Mouse (Mus musculus) stomach, postnatal 0 days (tissue): ENCODE data around the gene Ccdc102a. TPM values are rescaled to one million over a fixed set of nuclear protein-coding genes. Genes with fewer than 3 reads are reported as not detected.

Experiments used
- ATAC-seq: fragments of 200-750 bp; cut with Nextera tagmentation; 2 replicates; pipeline ENCODE4 v1.8.0; 2017; ENCODE audit not compliant: low FRiP score, low TSS enrichment
- DNase-seq: peaks from one replicate; pipeline ENCODE4 v3.0.0-alpha.2; 2016; ENCODE audit warnings: low spot score
- H3K27ac ChIP-seq: fragments of 300-500 bp; sonication (generic); replicated peaks from 2 replicates; pipeline ENCODE4 v1.5.1; 2014; ENCODE audit warnings: mild to moderate bottlenecking, control low read depth
- H3K27me3 ChIP-seq: fragments of 300-500 bp; sonication (generic); 2 replicates; pipeline ENCODE4 v1.6.1; 2014; ENCODE audit warnings: low read length; ENCODE audit not compliant: control insufficient read depth, insufficient read depth
- H3K36me3 ChIP-seq: fragments of 300-500 bp; sonication (generic); 2 replicates; pipeline ENCODE4 v1.6.1; 2014; ENCODE audit warnings: low read length, mixed read lengths; ENCODE audit not compliant: control insufficient read depth, insufficient read depth
- H3K4me1 ChIP-seq: fragments of 300-500 bp; sonication (generic); replicated peaks from 2 replicates; pipeline ENCODE4 v1.6.1; 2014; ENCODE audit warnings: antibody characterized with exemption; ENCODE audit not compliant: control insufficient read depth, insufficient read depth
- H3K4me2 ChIP-seq: fragments of 300-500 bp; sonication (generic); replicated peaks from 2 replicates; pipeline ENCODE4 v1.6.1; 2014; ENCODE audit warnings: low read depth, mild to moderate bottlenecking, control low read depth, moderate library complexity
- H3K4me3 ChIP-seq: fragments of 300-500 bp; sonication (generic); 2 replicates; pipeline ENCODE4 v1.5.1; 2014; ENCODE audit warnings: low read depth, low read length, control low read depth
- H3K9ac ChIP-seq: fragments of 300-500 bp; sonication (generic); 2 replicates; pipeline ENCODE4 v1.6.1; 2014; ENCODE audit warnings: mild to moderate bottlenecking, low read length, control low read depth, mixed read lengths
- H3K9me3 ChIP-seq: fragments of 300-500 bp; sonication (generic); 2 replicates; pipeline ENCODE4 v1.6.1; 2016; ENCODE audit warnings: low read length; ENCODE audit not compliant: control insufficient read depth
- CTCF ChIP-seq: IDR thresholded peaks from 2 replicates; pipeline ENCODE4 v1.5.1; 2016; ENCODE audit warnings: antibody characterized with exemption, low read depth, mild to moderate bottlenecking, moderate library complexity
- EP300 ChIP-seq: optimal IDR thresholded peaks from 2 replicates; pipeline ENCODE3; 2016; ENCODE audit warnings: antibody characterized with exemption
- WGBS: fragments of 180-500 bp; shearing (Covaris S2); extraction: QIAGEN DNeasy Blood & Tissue Kit; methylation state at CpG from one replicate; pipeline ENCODE4 v1.1.7; 2014; 5-methylcytosine and 5-hydroxymethylcytosine counted together
- polyA plus RNA-seq: library from polyadenylated mRNA; unstranded; fragments of >200 nt; fragmentation: Nextera tagmentation; extraction: Ambion mirVana; gene quantifications from 2 replicates; pipeline ENCODE4 v1.2.1, GENCODE M21; 2015

The Ccdc102a gene
- polyA plus RNA-seq, 1 experiment from 2014 or later = 12.7 TPM

GRCm38 (mm10) chr8:94919256-94919655 is 1.4 kb upstream of the Ccdc102a start:
- Histone ChIP-seq H3K27ac (no peak overlapping the region), H3K9ac (no peak overlapping the region), H3K36me3 (no peaks in the 10 kb centered on the region), H3K4me2 (no peak overlapping the region), H3K27me3 (no peaks in the 10 kb centered on the region), H3K4me1 (peaks cover 4% of the 10 kb centered on the region), H3K9me3 (no peaks in the 10 kb centered on the region), H3K4me3 (no peak overlapping the region)
- TF ChIP-seq CTCF (no peak), EP300 (no peak)
- ATAC-seq = no peak
- no peak for DNase-seq

GRCm38 (mm10) chr8:94917352-94917751 is 546 bp downstream of the Ccdc102a start:
- WGBS = 1% methylated on average over 24 of the region's 27 CpGs

DNA sequence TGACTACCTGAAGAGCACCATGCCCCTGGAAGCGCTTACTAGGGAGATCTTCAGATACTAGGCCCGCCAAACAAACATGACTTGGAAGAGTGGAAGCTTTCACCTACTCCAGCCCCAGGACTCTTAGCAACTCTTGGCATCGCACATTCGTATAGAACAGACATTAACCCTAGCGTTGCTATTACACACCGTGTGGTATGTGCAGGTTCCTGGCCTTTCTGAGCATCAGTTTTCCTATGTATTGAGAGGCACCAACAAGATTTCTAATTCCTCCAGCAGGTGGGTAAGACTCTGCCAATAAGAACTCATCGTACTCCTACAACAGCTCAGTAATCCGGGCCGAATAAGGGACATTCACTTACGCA is 956 bp downstream of the Ccdc102a start:
- Histone ChIP-seq H3K36me3 (no peaks in the 10 kb centered on the region), H3K9me3 (no peaks in the 10 kb centered on the region), H3K27ac (peak overlapping the region; percentile 58), H3K4me3 (peak overlapping the region; percentile 81), H3K4me2 (peak overlapping the region; percentile 86), H3K9ac (peak overlapping the region; percentile 64), H3K27me3 (no peaks in the 10 kb centered on the region), H3K4me1 (peaks cover 4% of the 10 kb centered on the region)
- TF ChIP-seq CTCF (no peak), EP300 (no peak)
- DNase-seq (no peak), ATAC-seq (peak; percentile 8; the same call in 1 of the 2 replicates)
- 9% methylated on average over 10 of the region's 10 CpGs for WGBS

More at GRCm38 (mm10) chr8:94917352-94917751, 546 bp downstream of the Ccdc102a start:
- peak overlapping the region; percentile 83 for H3K9ac ChIP-seq
- no peaks in the 10 kb centered on the region for H3K36me3 ChIP-seq
- DNase-seq (peak; percentile 93), ATAC-seq (peak; percentile 93)
- peak overlapping the region; percentile 81 for H3K4me3 ChIP-seq
- H3K9me3 ChIP-seq = no peaks in the 10 kb centered on the region
- no peaks in the 10 kb centered on the region for H3K27me3 ChIP-seq
- H3K27ac ChIP-seq = peak overlapping the region; percentile 80
- H3K4me1 ChIP-seq = peaks cover 4% of the 10 kb centered on the region
- TF ChIP-seq EP300 (no peak), CTCF (peak; percentile 82)
- H3K4me2 ChIP-seq = peak overlapping the region; percentile 86

DNA sequence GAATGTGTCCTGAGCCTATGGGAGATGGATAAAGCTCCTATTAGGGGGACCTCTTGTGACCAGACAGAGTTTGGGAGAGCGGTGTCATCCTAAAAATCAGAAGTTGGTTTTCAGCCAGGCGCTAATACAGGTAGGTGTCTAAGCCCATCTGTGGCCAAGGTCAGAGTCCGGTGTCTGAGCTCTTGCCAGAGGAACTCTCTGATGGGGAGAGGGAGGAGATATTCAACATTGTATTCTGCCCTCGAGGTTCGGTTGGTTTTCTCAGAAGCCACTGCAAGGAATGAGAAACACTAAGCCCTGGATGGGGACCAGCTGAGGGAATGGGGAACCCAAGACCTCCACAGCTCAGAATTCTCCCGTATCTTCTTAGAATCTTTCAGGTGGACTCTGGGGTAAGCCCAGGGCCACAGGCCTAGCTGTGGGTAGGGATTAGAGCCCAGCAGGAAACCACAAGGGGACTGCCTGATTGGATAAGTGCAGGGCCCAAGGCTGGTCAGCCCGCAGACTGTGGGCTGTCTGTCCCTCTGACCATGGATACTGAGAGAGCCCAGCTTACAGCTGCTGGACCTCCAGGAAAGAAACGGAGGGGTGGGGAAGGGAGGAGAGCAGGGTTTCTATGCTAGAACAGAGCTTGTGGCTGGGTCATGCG is 1.5 kb downstream of the Ccdc102a start:
- peak overlapping the region; percentile 86 for H3K4me2 ChIP-seq
- peaks cover 4% of the 10 kb centered on the region for H3K4me1 ChIP-seq
- DNase-seq = no peak
- H3K9me3 ChIP-seq = no peaks in the 10 kb centered on the region
- WGBS = 45% methylated on average over 9 of the region's 9 CpGs
- H3K36me3 ChIP-seq = no peaks in the 10 kb centered on the region
- peak overlapping the region; percentile 81 for H3K4me3 ChIP-seq
- H3K27me3 ChIP-seq = no peaks in the 10 kb centered on the region
- peak overlapping the region; percentile 64 for H3K9ac ChIP-seq
- no peak for ATAC-seq
- H3K27ac ChIP-seq = peak overlapping the region; percentile 58
- TF ChIP-seq CTCF (no peak), EP300 (no peak)

- Histone ChIP-seq H3K9ac (no peak overlapping the region), H3K4me1 (peaks cover 4% of the 10 kb centered on the region), H3K4me2 (peak overlapping the region; percentile 20; the same call in 1 of the 2 replicates), H3K27me3 (no peaks in the 10 kb centered on the region), H3K36me3 (0 out of 2 replicates have a peak, but pooled peaks cover 3% of the 10 kb centered on the region), H3K9me3 (no peaks in the 10 kb centered on the region), H3K27ac (no peak overlapping the region), H3K4me3 (no peak overlapping the region)
- DNase-seq (peak; percentile 40), ATAC-seq (no peak)
- WGBS = 29% methylated on average over 3 of the region's 3 CpGs
- TF ChIP-seq CTCF = no peak
- no peak for TF ChIP-seq EP300
Observed at GRCm38 (mm10) chr8:94914701-94915101, 3.2 kb downstream of the Ccdc102a start.

- no peak overlapping the region for H3K9ac ChIP-seq
- no peak for ATAC-seq
- no peak for TF ChIP-seq CTCF
- TF ChIP-seq EP300 = no peak
- no peak overlapping the region for H3K4me2 ChIP-seq
- H3K4me3 ChIP-seq = no peak overlapping the region
- no peaks in the 10 kb centered on the region for H3K9me3 ChIP-seq
- DNase-seq = no peak
- no peak overlapping the region for H3K27ac ChIP-seq
- 75% methylated on average over 6 of the region's 6 CpGs for WGBS
- no peaks in the 10 kb centered on the region for H3K27me3 ChIP-seq
- H3K36me3 ChIP-seq = 0 out of 2 replicates have a peak, but pooled peaks cover 3% of the 10 kb centered on the region
- H3K4me1 ChIP-seq = peaks cover 4% of the 10 kb centered on the region
Observed at GRCm38 (mm10) chr8:94914256-94914655, 3.6 kb downstream of the Ccdc102a start.
